Mouse (Mus musculus) midbrain, embryonic 12.5 days (tissue): ENCODE measurements around the gene Alg12. TPM values are rescaled to one million over a fixed set of nuclear protein-coding genes. Genes with fewer than 3 reads are reported as not detected.
A peak's percentile ranks its signal among the peaks of the same experiment; 100 is the strongest.

ENCODE experiments used
- ATAC-seq: fragments of 200-750 bp; cut with Nextera tagmentation; 2 replicates; pipeline ENCODE4 v1.8.0; 2017; ENCODE audit warnings: low read depth, moderate TSS enrichment, moderate library complexity; ENCODE audit not compliant: low FRiP score
- H3K27ac ChIP-seq: fragments of 300-500 bp; sonication (generic); replicated peaks from 2 replicates; pipeline ENCODE4 v1.5.1; 2016; ENCODE audit warnings: mild to moderate bottlenecking
- H3K27me3 ChIP-seq: fragments of 300-500 bp; sonication (generic); 2 replicates; pipeline ENCODE4 v1.6.1; 2016; ENCODE audit warnings: mild to moderate bottlenecking
- H3K36me3 ChIP-seq: fragments of 300-500 bp; sonication (generic); 2 replicates; pipeline ENCODE4 v1.6.1; 2016
- H3K4me1 ChIP-seq: fragments of 300-500 bp; sonication (generic); 2 replicates; pipeline ENCODE4 v1.6.1; 2016
- H3K4me2 ChIP-seq: fragments of 300-500 bp; sonication (generic); replicated peaks from 2 replicates; pipeline ENCODE4 v1.6.1; 2016; ENCODE audit warnings: mild to moderate bottlenecking, moderate library complexity
- H3K4me3 ChIP-seq: fragments of 300-500 bp; sonication (generic); 2 replicates; pipeline ENCODE4 v1.5.1; 2016; ENCODE audit warnings: mild to moderate bottlenecking
- H3K9ac ChIP-seq: fragments of 300-500 bp; sonication (generic); replicated peaks from 2 replicates; pipeline ENCODE4 v1.6.1; 2016; ENCODE audit warnings: mild to moderate bottlenecking, moderate library complexity
- H3K9me3 ChIP-seq: fragments of 300-500 bp; sonication (generic); 2 replicates; pipeline ENCODE4 v1.6.1; 2016; ENCODE audit warnings: mild to moderate bottlenecking
- WGBS: fragments of 180-500 bp; shearing (Covaris S2); methylation state at CpG from one replicate; pipeline ENCODE4 v1.1.7; 2016; 5-methylcytosine and 5-hydroxymethylcytosine counted together
- polyA plus RNA-seq: library from polyadenylated mRNA; unstranded; fragments of >200 nt; fragmentation: Nextera tagmentation; extraction: Ambion mirVana; gene quantifications from 2 replicates; pipeline ENCODE4 v1.2.1, GENCODE M21; 2016

The Alg12 gene
- 8.3 and 9.3 TPM in 2 replicates for polyA plus RNA-seq

DNA sequence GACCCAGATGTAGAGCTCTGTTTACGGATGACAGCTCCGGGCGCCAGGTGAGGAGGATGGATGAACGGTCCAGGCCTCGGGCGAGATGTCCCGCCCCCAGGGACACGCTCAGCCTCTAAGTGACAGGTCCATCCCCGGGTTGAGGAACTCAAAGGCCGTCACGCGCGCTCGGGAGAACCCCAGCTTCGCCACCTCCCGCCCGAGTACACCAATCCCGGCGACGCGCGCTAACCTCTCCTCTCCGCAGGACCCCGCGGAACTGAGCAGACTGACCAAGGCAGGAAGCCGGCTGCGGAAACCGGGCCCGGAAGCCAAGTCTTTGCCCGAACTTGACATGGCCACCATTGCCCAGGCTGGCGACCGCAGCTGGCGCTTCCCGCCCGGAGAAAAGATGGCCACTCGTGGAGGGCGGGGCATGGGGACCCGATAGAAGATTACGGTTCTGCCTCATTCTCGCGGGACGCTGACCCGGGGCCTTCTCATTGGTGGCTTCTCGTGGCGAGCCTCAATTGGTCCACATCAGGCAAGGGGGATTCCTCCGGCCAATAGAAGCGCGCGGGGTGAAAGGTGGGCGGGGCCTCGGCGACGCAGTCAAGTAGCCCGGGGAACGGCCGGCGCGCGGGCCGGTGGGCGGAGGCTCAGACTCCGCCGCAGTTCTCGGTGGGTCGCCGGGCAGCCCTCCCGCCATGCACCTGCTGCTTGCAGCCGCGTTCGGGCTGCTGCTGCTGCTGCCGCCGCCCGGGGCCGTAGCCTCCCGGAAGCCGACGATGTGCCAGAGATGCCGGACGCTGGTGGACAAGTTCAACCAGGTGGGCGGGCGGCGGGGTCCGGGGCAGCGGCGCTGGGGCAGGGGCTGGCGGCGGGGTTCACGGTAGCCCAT lies at the start of gene Alg12, which contains the start of gene Creld2:
Alg12 (minus strand) TSS at position 293 of the 880 bp plus-strand sequence.
Creld2 (plus strand) TSS at position 621 of the 880 bp plus-strand sequence.
- peak within 1 kb of the TSS; percentile 90 for H3K4me2 ChIP-seq
- WGBS: under 1% methylated on average over 84 of the region's 88 CpGs
- H3K9me3 ChIP-seq: no peaks in the 10 kb centered on the region
- peaks cover 23% of the 10 kb centered on the region for H3K4me1 ChIP-seq
- peak within 1 kb of the TSS; percentile 75 for H3K27ac ChIP-seq
- peak within 1 kb of the TSS; percentile 92 for H3K4me3 ChIP-seq
- peak within 1 kb of the TSS; percentile 87 for H3K9ac ChIP-seq
- ATAC-seq: peak; percentile 99
- peaks cover 44% of the 10 kb centered on the region for H3K36me3 ChIP-seq
- no peaks in the 10 kb centered on the region for H3K27me3 ChIP-seq

DNA sequence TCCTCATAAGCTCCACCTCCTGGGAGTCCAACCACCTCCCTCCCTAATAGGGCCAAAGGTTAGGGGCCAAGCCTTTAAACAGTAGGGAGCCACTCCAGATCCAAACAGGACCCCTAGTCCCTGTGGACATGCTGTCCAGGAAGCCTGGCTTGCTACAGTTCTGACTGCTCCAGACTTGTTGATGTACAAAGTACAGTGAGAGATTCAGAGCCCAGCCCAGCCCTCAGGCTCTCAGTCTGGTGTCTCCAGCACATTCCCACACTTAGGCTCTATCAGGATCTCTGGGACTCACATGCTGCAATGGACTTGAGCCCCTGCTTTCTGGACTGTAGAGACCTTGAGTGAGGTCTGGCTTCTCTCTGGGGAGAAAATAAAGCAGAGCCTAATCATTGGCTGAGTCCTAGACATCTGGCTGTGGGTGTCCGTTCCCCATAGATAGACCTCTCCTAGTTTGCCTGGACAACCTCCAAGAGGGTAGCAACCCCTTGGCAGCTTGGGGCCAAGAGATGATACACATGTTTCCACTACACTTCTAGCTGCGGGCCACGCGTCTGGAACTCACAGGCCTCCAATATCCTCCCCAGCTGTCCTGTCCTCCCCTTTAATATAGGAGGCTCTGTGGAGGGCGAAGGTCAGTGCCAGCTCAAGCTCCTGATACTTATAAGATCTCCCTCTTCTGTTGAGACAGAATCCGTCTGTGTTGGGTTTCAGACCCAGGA lies 49.1 kb upstream of the Alg12 start:
- no peak overlapping the region for H3K27ac ChIP-seq
- WGBS: 90% methylated on average over 6 of the region's 6 CpGs

DNA sequence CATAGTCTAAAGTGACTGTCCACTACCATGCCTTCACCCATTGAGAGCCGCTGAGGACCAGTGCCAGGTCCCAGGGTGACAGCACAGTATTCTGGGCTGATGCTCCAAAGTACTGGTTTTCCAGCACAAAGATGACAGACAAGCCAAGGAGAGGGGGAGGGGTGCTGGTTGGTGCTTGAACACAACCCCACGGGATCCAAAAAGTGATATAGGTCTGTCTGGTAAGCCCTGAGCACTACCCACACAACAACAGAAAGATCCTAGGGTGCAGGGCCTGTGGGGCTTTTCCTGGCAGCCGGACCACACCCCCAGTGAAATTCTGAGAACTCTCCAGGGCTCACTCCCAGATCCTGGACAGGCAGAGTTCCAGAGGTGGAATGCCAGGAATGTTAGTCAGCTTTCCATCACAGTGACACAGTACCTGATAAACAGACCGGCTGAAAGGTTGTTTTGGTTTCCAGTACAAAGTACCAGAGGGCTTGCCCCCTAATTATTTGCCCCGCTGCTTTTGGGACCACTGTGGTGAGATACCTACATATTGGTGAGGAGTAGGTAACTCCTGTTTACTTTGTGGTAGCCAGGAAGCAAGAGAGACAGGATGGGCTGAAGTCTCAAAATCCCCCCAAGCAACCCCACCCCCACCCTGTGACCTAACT lies 48.4 kb upstream of the Alg12 start:
- ATAC-seq: no peak
- Histone ChIP-seq H3K9ac (no peak overlapping the region), H3K4me2 (no peak overlapping the region), H3K27me3 (no peaks in the 10 kb centered on the region), H3K4me3 (no peak overlapping the region), H3K36me3 (peaks cover 26% of the 10 kb centered on the region), H3K4me1 (peaks cover 22% of the 10 kb centered on the region), H3K9me3 (no peaks in the 10 kb centered on the region), H3K27ac (no peak overlapping the region)
- WGBS: 45% methylated on average over 5 of the region's 5 CpGs

More for the DNA sequence above, 49.1 kb upstream of the Alg12 start:
- Histone ChIP-seq H3K36me3 (peaks cover 26% of the 10 kb centered on the region), H3K4me3 (no peak overlapping the region), H3K9me3 (no peaks in the 10 kb centered on the region), H3K9ac (no peak overlapping the region), H3K27me3 (no peaks in the 10 kb centered on the region), H3K4me2 (no peak overlapping the region), H3K4me1 (peaks cover 17% of the 10 kb centered on the region)
- no peak for ATAC-seq

DNA sequence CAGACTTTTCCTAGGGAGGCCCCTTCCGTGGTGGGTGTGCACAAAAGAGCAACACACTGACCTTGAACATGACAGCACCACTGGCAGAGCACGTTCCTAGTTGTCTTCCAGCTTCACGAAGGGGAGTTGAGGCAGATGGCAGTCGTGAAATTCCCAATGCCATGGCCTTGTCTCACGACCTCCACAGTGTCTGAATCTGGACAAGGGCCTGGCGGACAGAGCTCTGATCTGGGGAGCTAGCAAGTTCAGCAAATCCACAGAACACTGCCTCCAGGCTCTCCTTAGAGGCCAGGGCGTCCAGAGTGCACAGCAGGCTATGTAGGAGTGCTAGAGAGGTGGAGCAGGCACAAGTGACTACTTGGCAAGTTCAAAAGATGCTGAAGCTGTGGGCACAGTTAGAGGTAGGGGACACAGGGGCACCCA lies 47.8 kb upstream of the Alg12 start:
- WGBS: 61% methylated on average over 7 of the region's 7 CpGs
- Histone ChIP-seq H3K9me3 (no peaks in the 10 kb centered on the region), H3K36me3 (peaks cover 26% of the 10 kb centered on the region), H3K9ac (no peak overlapping the region), H3K4me2 (no peak overlapping the region), H3K4me3 (no peak overlapping the region), H3K4me1 (peaks cover 22% of the 10 kb centered on the region), H3K27me3 (no peaks in the 10 kb centered on the region), H3K27ac (no peak overlapping the region)
- ATAC-seq: no peak

DNA sequence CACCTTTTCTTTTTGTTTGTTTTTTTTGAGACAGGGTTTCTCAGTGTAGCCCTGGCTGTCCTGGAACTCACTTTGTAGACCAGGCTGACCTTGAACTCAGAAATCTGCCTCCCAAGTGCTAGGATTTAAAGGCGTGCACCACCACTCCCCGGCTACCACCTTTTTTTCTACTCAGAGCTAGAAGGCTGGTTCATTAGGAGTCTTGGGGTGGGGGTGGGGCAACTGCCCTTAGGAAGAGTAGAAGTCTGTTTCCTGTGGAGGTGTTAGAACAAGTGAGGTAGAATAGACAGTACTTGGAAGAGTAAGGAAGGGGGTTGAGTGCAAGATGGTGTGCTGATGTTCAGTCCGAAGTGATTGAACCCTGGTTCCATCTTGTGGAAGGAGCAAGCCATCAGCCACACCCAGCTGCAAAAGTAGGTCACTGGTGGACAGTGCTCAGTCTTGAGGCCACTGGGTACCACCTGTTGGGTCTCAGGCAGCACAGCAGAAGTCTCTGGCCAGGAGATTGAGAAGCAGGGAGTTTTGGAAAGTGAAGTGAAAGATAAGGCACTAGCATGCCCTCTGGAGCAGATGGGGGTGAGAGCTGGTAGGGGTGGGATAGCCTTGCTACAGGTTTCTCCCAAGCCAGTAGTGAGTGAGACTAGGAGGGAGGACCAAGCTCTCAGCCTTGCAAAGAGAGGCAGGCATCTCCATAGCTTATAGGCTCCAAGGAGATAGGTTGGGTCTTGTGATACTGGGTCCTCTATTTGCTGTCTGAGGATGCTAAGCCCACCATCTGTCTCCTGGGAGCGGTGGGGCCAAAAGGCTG lies 47.0 kb upstream of the Alg12 start:
- Histone ChIP-seq H3K27ac (no peak overlapping the region), H3K27me3 (peaks cover 2% of the 10 kb centered on the region; the same call in 1 of the 2 replicates), H3K4me2 (no peak overlapping the region), H3K4me1 (peaks cover 28% of the 10 kb centered on the region), H3K4me3 (no peak overlapping the region), H3K9ac (no peak overlapping the region), H3K9me3 (no peaks in the 10 kb centered on the region), H3K36me3 (peaks cover 26% of the 10 kb centered on the region)
- ATAC-seq: no peak
- WGBS: 92% methylated on average over 4 of the region's 4 CpGs

DNA sequence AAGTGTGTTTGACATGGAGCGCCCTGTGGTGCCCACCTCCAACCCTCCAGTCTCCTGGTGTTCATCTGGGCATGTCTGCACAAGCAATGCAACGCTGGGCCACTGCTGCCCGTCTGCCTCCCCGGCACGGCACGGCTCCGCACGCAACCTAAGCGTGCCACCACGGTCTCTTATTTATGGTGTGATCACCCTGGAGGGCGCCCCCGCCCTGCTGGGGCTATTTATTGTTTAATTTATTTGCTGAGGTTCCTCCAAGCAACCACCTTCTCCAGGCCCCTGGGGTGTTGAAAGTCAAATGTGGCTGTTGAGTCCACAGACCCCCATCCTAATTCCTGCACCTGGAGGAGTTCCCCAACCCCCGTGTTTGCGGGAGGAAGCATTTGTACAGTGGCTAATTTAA lies 45.9 kb upstream of the Alg12 start:
- Histone ChIP-seq H3K4me1 (peaks cover 28% of the 10 kb centered on the region), H3K36me3 (peaks cover 26% of the 10 kb centered on the region), H3K27me3 (peaks cover 10% of the 10 kb centered on the region), H3K4me2 (peak overlapping the region; percentile 96; the same call in 1 of the 2 replicates), H3K27ac (no peak overlapping the region), H3K4me3 (peak overlapping the region; percentile 86; the same call in 1 of the 2 replicates), H3K9ac (no peak overlapping the region), H3K9me3 (no peaks in the 10 kb centered on the region)
- WGBS: 93% methylated on average over 14 of the region's 14 CpGs
- no peak for ATAC-seq

DNA sequence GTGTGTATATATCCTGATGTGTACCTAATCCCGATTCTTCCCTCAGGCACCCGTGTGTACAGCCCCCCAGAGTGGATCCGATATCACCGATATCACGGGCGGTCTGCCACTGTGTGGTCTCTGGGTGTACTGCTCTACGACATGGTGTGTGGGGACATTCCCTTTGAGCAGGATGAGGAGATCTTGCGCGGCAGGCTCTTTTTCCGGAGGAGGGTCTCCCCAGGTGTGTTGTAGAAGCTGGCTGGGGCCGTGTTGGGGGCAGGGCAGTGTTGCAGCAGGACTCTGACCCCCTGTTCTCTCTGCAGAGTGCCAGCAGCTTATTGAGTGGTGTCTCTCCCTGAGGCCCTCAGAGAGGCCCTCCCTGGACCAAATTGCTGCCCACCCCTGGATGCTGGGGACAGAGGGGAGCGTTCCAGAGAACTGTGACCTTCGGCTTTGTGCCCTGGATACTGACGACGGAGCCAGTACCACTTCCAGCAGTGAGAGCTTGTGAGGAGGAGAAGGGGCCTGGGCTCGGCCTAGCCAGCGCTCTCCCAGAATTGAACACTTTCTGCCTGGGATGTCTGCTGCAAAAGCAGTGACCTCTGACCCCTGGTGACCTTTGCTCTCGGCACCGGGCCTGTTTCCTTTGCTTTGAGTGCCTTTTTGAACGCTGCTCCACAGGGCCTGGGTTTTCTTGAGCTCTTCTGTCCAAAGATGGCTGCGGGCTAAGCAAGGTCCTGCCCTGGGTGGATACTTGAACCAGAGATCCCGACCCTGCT lies 45.3 kb upstream of the Alg12 start:
- Histone ChIP-seq H3K27me3 (peaks cover 10% of the 10 kb centered on the region), H3K4me1 (peaks cover 28% of the 10 kb centered on the region), H3K9me3 (no peaks in the 10 kb centered on the region), H3K36me3 (peaks cover 26% of the 10 kb centered on the region), H3K4me2 (peak overlapping the region; percentile 96), H3K9ac (peak overlapping the region; percentile 89), H3K27ac (peak overlapping the region; percentile 95), H3K4me3 (peak overlapping the region; percentile 86)
- WGBS: 49% methylated on average over 22 of the region's 22 CpGs
- peak; percentile 11 for ATAC-seq

DNA sequence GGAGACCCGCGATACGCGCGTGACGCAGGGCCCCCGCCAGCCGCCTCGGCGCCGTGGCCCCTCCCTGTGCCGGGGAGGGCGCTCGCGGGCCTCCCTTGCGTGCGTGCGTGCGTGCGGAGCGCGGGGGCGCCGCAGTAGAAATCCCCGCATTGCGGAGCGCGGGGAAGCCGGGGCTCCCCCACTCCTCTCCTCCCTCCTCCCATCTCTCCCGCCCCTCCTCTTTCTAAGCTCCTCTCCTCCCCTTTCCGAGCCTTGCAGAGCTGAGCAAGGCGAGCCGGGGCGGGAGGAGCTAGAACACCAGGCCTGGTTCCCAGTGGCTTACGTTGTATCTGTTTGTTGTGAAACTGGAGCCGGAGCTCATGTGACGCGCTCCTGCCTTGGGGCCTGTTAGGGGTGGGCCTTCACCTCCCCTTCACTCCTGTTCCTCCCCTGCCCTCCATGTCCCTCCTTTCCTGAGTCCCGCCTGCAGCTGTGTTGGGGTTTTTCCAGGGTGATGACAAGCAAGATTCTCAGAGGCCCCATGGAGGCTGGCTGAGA lies 44.6 kb upstream of the Alg12 start:
- under 1% methylated on average over 22 of the region's 39 CpGs for WGBS
- peak overlapping the region; percentile 86 for H3K4me3 ChIP-seq

DNA sequence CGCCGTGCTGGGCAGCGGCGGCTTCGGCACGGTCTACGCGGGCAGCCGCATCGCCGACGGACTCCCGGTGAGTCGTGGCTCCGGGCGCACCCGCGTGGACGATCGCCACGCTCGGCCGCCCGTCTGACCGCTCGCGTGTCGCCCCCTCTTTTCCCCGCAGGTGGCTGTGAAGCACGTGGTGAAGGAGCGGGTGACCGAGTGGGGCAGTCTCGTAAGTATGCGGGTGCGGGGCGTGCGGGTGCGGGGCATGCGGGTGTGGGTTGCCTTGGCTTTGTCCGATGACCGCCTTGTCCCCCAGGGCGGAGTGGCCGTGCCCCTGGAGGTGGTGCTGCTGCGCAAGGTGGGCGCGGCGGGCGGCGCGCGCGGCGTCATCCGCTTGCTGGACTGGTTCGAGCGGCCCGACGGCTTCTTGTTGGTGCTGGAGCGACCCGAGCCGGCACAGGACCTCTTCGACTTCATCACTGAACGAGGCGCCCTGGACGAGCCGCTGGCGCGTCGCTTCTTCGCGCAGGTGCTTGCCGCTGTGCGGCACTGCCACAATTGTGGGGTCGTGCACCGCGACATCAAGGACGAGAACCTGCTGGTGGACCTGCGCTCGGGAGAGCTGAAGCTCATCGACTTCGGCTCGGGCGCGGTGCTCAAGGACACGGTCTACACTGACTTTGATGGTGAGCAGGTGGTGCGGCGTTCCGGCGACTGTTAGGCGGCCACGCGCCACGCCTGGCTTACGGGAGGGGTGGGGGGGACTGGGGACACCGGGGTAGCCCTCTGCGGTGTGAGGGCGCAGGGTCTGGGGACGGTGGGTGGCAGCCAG lies 44.0 kb upstream of the Alg12 start:
- peak; percentile 1 for ATAC-seq

More for the DNA sequence above, 44.6 kb upstream of the Alg12 start:
- H3K9me3 ChIP-seq: no peaks in the 10 kb centered on the region
- H3K4me1 ChIP-seq: peaks cover 28% of the 10 kb centered on the region
- peak overlapping the region; percentile 96 for H3K4me2 ChIP-seq
- H3K9ac ChIP-seq: peak overlapping the region; percentile 89
- H3K36me3 ChIP-seq: peaks cover 26% of the 10 kb centered on the region
- peak; percentile 72 for ATAC-seq
- H3K27ac ChIP-seq: peak overlapping the region; percentile 95
- peaks cover 10% of the 10 kb centered on the region for H3K27me3 ChIP-seq

More for the DNA sequence above, 44.0 kb upstream of the Alg12 start:
- under 1% methylated on average over 94 of the region's 98 CpGs for WGBS
- peaks cover 26% of the 10 kb centered on the region for H3K36me3 ChIP-seq
- H3K4me3 ChIP-seq: peak overlapping the region; percentile 86
- H3K9me3 ChIP-seq: no peaks in the 10 kb centered on the region
- H3K9ac ChIP-seq: peak overlapping the region; percentile 89
- peak overlapping the region; percentile 96 for H3K4me2 ChIP-seq
- H3K27ac ChIP-seq: peak overlapping the region; percentile 95
- H3K4me1 ChIP-seq: peaks cover 28% of the 10 kb centered on the region
- peaks cover 10% of the 10 kb centered on the region for H3K27me3 ChIP-seq
